In the genomic region with DNA sequence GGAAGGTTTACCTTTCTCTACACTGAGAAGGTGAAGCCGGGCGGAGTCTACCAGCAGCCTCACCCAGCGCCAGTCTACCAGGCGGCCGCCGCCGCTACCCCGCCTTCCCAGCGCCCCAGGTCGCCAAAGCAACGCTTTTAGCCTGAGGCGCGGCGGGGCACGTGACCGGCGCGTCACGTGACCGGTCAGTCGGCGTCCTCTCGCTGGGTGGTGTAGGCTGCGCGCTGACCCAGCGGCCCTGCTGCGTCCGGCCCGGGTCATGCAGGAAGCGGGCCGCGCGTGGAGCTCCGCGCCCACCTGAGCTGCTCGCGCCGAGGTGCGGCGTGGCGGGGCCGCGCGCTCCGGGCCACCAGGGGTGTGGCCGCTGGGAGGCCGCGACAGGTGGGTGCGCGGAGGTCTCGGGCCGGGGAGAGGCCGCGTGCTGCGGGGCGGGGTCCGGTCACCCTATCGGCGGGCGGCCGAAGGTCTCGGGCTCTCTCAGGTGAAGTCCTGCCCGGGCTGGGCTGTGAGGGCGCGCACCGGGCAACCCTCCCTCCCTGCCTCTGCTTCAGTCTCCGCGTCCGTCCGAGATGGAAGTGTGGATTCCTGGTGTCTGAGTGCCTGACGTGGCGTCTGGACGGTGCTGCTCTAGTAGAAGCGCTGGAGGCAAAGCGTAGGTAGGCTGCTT, we compare ENCODE assay signal across 7 mouse cellular contexts. TPM values are rescaled to one million over a fixed set of nuclear protein-coding genes. Genes with fewer than 3 reads are reported as not detected.
DNase-seq lines count a peak whose midpoint lies in the region; ATAC-seq lines count a peak whose summit lies in the region.

A gene (plus strand): TSS at position 190 of the 667 bp plus-strand sequence.

- WGBS in embryonic facial prominence, embryonic 11.5 days: under 1% methylated on average over 62 of the region's 75 CpGs
- WGBS in limb, embryonic 11.5 days: 0% methylated on average over 67 of the region's 75 CpGs
- under 1% methylated on average over 75 of the region's 75 CpGs for WGBS in midbrain, embryonic 14.5 days

- no peaks in the 10 kb centered on the region for H3K4me1 ChIP-seq in embryonic facial prominence, embryonic 11.5 days (ENCODE audit: control insufficient read depth, insufficient read depth, low read length)
- H3K4me1 ChIP-seq in limb, embryonic 11.5 days (ENCODE audit: control insufficient read depth, insufficient read depth, low read length): no peaks in the 10 kb centered on the region
- H3K4me1 ChIP-seq in midbrain, embryonic 14.5 days (ENCODE audit: control insufficient read depth, insufficient read depth, low read length): peaks cover 10% of the 10 kb centered on the region

- peak; percentile 97 for ATAC-seq in embryonic facial prominence, embryonic 11.5 days (replicated peaks; ENCODE audit: insufficient number of reproducible peaks, low FRiP score, low TSS enrichment, low read depth)
- peak; percentile 91 for ATAC-seq in granulocyte monocyte progenitor cell, adult 5-6 weeks (replicated peaks; ENCODE audit: poor library complexity, severe bottlenecking)
- ATAC-seq in limb, embryonic 11.5 days (ENCODE audit: insufficient number of reproducible peaks, low FRiP score, low TSS enrichment, low read depth): peak; percentile 97
- peak; percentile 94 for ATAC-seq in midbrain, embryonic 14.5 days (ENCODE audit: low FRiP score, low TSS enrichment)

- H3K9ac ChIP-seq in embryonic facial prominence, embryonic 11.5 days (replicated peaks; ENCODE audit: low read length): peak within 1 kb of the TSS; percentile 79
- peak within 1 kb of the TSS; percentile 83 for H3K9ac ChIP-seq in limb, embryonic 11.5 days (ENCODE audit: low read length)
- peak within 1 kb of the TSS; percentile 82 for H3K9ac ChIP-seq in midbrain, embryonic 14.5 days (replicated peaks; ENCODE audit: low read length)

- no peak within 1 kb of the TSS for H3K27ac ChIP-seq in embryonic facial prominence, embryonic 11.5 days (replicated peaks; ENCODE audit: low read depth, low read length)
- H3K27ac ChIP-seq in limb, embryonic 11.5 days (replicated peaks; ENCODE audit: low read depth, low read length): no peak within 1 kb of the TSS
- peak within 1 kb of the TSS; percentile 77 for H3K27ac ChIP-seq in midbrain, embryonic 14.5 days (replicated peaks; ENCODE audit: low read depth, low read length)

- DNase-seq in adrenal gland, postnatal 14 days: peak; percentile 95
- DNase-seq in embryonic facial prominence, embryonic 11.5 days (ENCODE audit: low spot score): peak; percentile 95
- DNase-seq in kidney, adult 18-20 months: peak; percentile 97
- peak; percentile 94 for DNase-seq in limb, embryonic 11.5 days (ENCODE audit: low spot score)
- DNase-seq in midbrain, embryonic 14.5 days: peak; percentile 96
- peak; percentile 50 to 53 for DNase-seq in spleen, adult 18-20 months

- H3K4me2 ChIP-seq in embryonic facial prominence, embryonic 11.5 days (ENCODE audit: low read depth, low read length): peak within 1 kb of the TSS; percentile 64
- H3K4me2 ChIP-seq in limb, embryonic 11.5 days (ENCODE audit: low read depth, severe bottlenecking): peak within 1 kb of the TSS; percentile 54
- peak within 1 kb of the TSS; percentile 62 for H3K4me2 ChIP-seq in midbrain, embryonic 14.5 days (ENCODE audit: low read length)

- H3K9me3 ChIP-seq in embryonic facial prominence, embryonic 11.5 days (replicated peaks; ENCODE audit: control insufficient read depth, low read length): no peaks in the 10 kb centered on the region
- no peaks in the 10 kb centered on the region for H3K9me3 ChIP-seq in limb, embryonic 11.5 days (ENCODE audit: control insufficient read depth, low read length)
- no peaks in the 10 kb centered on the region for H3K9me3 ChIP-seq in midbrain, embryonic 14.5 days (ENCODE audit: control insufficient read depth, low read length)

- no peaks in the 10 kb centered on the region for H3K27me3 ChIP-seq in embryonic facial prominence, embryonic 11.5 days (ENCODE audit: control insufficient read depth, insufficient read depth, low read length)
- H3K27me3 ChIP-seq in limb, embryonic 11.5 days (ENCODE audit: control insufficient read depth, insufficient read depth, low read length): no peaks in the 10 kb centered on the region
- H3K27me3 ChIP-seq in midbrain, embryonic 14.5 days (ENCODE audit: control insufficient read depth, insufficient read depth, low read length): no peaks in the 10 kb centered on the region

- no peaks in the 10 kb centered on the region for H3K36me3 ChIP-seq in embryonic facial prominence, embryonic 11.5 days (replicated peaks; ENCODE audit: control insufficient read depth, insufficient read depth, low read depth, low read length)
- H3K36me3 ChIP-seq in limb, embryonic 11.5 days (ENCODE audit: control insufficient read depth, insufficient read depth, low read length): no peaks in the 10 kb centered on the region; the same call in 1 of the 2 replicates
- H3K36me3 ChIP-seq in midbrain, embryonic 14.5 days (ENCODE audit: control insufficient read depth, insufficient read depth, low read length): no peaks in the 10 kb centered on the region

- H3K4me3 ChIP-seq in embryonic facial prominence, embryonic 11.5 days (ENCODE audit: low read depth, low read length): peak within 1 kb of the TSS; percentile 95
- peak within 1 kb of the TSS; percentile 88 for H3K4me3 ChIP-seq in limb, embryonic 11.5 days (ENCODE audit: low read depth, low read length)
- H3K4me3 ChIP-seq in midbrain, embryonic 14.5 days (replicated peaks; ENCODE audit: low read depth, low read length): peak within 1 kb of the TSS; percentile 96

RNA-seq across cellular contexts. Expression of the gene that starts here (rescaled TPM):
- total RNA-seq in adrenal gland, postnatal 14 days (2021): 53.9 and 58.5 TPM in 2 replicates
- polyA plus RNA-seq in embryonic facial prominence, embryonic 11.5 days (2014; fragmentation: Nextera tagmentation; extraction: Ambion mirVana): 22.0 and 22.2 TPM in 2 replicates
- total RNA-seq in granulocyte monocyte progenitor cell, adult 5-6 weeks (2014; fragmentation: Nextera tagmentation): 13.4 and 22.4 TPM in 2 replicates
- 15.9 and 19.3 TPM in 2 replicates for total RNA-seq in granulocyte monocyte progenitor cell, adult 5-6 weeks (2017)
- 17.0 and 19.0 TPM in 2 replicates for polyA plus RNA-seq in limb, embryonic 11.5 days (2014; fragmentation: Nextera tagmentation; extraction: Ambion mirVana)
- 78.2 and 81.0 TPM in 2 replicates for polyA plus RNA-seq in midbrain, embryonic 14.5 days (2014; fragmentation: Nextera tagmentation; extraction: Ambion mirVana)
